Comparison of ENCODE assay signal across 9 mouse cellular contexts in genomic region chr3:154222141-154222591, GRCm38 (mm10).
DNase-seq lines count a peak whose midpoint lies in the region; ATAC-seq and TF ChIP-seq lines count a peak whose summit lies in the region.
"Had no signal": no experiment of that assay in that cellular context is flagged by ENCODE, and none has a peak within 500 bp of the region (broad histone marks: within the 10 kb centered on the region; RNA-seq: fewer than 3 reads in every experiment).

No protein-coding gene starts in this region.

- no peak overlapping the region for H3K9ac ChIP-seq in heart, embryonic 13.5 days
- no peak overlapping the region for H3K9ac ChIP-seq in heart, embryonic 12.5 days
- no peak overlapping the region for H3K9ac ChIP-seq in stomach, embryonic 16.5 days (ENCODE audit: low read length)
- no peak overlapping the region for H3K9ac ChIP-seq in stomach, postnatal 0 days (ENCODE audit: low read length)
- no peak overlapping the region for H3K9ac ChIP-seq in intestine, embryonic 15.5 days
- H3K9ac ChIP-seq in liver, embryonic 11.5 days (ENCODE audit: low read depth, low read length): no peak overlapping the region
- H3K9ac ChIP-seq: limb, embryonic 12.5 days had no signal

- no peaks in the 10 kb centered on the region for H3K9me3 ChIP-seq in heart, embryonic 13.5 days
- no peaks in the 10 kb centered on the region for H3K9me3 ChIP-seq in heart, embryonic 12.5 days (replicated peaks)
- no peaks in the 10 kb centered on the region for H3K9me3 ChIP-seq in stomach, embryonic 16.5 days (replicated peaks; ENCODE audit: control insufficient read depth, low read length)
- no peaks in the 10 kb centered on the region for H3K9me3 ChIP-seq in stomach, postnatal 0 days (ENCODE audit: control insufficient read depth, low read length)
- no peaks in the 10 kb centered on the region for H3K9me3 ChIP-seq in intestine, embryonic 15.5 days
- H3K9me3 ChIP-seq in liver, embryonic 11.5 days (ENCODE audit: control insufficient read depth, low read length): no peaks in the 10 kb centered on the region
- H3K9me3 ChIP-seq: limb, embryonic 12.5 days had no signal

- H3K4me2 ChIP-seq in heart, embryonic 13.5 days: peak overlapping the region; percentile 1
- no peak overlapping the region for H3K4me2 ChIP-seq in heart, embryonic 12.5 days
- 0 out of 2 replicates have a peak overlapping the region, but pooled peaks have one; percentile 24 for H3K4me2 ChIP-seq in stomach, embryonic 16.5 days (ENCODE audit: low read depth, low read length)
- no peak overlapping the region for H3K4me2 ChIP-seq in stomach, postnatal 0 days (replicated peaks; ENCODE audit: low read depth)
- no peak overlapping the region for H3K4me2 ChIP-seq in intestine, embryonic 15.5 days (replicated peaks)
- H3K4me2 ChIP-seq in liver, embryonic 11.5 days: no peak overlapping the region
- H3K4me2 ChIP-seq: limb, embryonic 12.5 days had no signal

- H3K36me3 ChIP-seq in heart, embryonic 13.5 days: no peaks in the 10 kb centered on the region
- H3K36me3 ChIP-seq in heart, embryonic 12.5 days: no peaks in the 10 kb centered on the region
- no peaks in the 10 kb centered on the region for H3K36me3 ChIP-seq in stomach, embryonic 16.5 days (ENCODE audit: control insufficient read depth, insufficient read depth, low read length)
- H3K36me3 ChIP-seq in stomach, postnatal 0 days (ENCODE audit: control insufficient read depth, insufficient read depth, low read length): no peaks in the 10 kb centered on the region
- H3K36me3 ChIP-seq in intestine, embryonic 15.5 days: no peaks in the 10 kb centered on the region
- no peaks in the 10 kb centered on the region for H3K36me3 ChIP-seq in liver, embryonic 11.5 days (ENCODE audit: control insufficient read depth, insufficient read depth, low read length)
- H3K36me3 ChIP-seq: limb, embryonic 12.5 days had no signal

- TF ChIP-seq EP300 in stomach, postnatal 0 days (optimal IDR thresholded peaks at IDR 0.05): no peak

- WGBS in heart, embryonic 13.5 days: 51% methylated on average over 8 of the region's 8 CpGs
- 57% methylated on average over 8 of the region's 8 CpGs for WGBS in heart, embryonic 12.5 days
- 26% methylated on average over 8 of the region's 8 CpGs for WGBS in stomach, embryonic 16.5 days
- 19% methylated on average over 8 of the region's 8 CpGs for WGBS in stomach, postnatal 0 days
- 44% methylated on average over 8 of the region's 8 CpGs for WGBS in intestine, embryonic 15.5 days
- WGBS in liver, embryonic 11.5 days: 58% methylated on average over 8 of the region's 8 CpGs

- no peak for TF ChIP-seq CTCF in stomach, postnatal 0 days (IDR thresholded peaks at IDR 0.05; ENCODE audit: low read depth)

- H3K27me3 ChIP-seq in heart, embryonic 13.5 days (replicated peaks): no peaks in the 10 kb centered on the region
- H3K27me3 ChIP-seq in heart, embryonic 12.5 days (replicated peaks): no peaks in the 10 kb centered on the region
- H3K27me3 ChIP-seq in stomach, embryonic 16.5 days (ENCODE audit: control insufficient read depth, insufficient read depth, low read length): no peaks in the 10 kb centered on the region
- no peaks in the 10 kb centered on the region for H3K27me3 ChIP-seq in stomach, postnatal 0 days (ENCODE audit: control insufficient read depth, insufficient read depth, low read length)
- no peaks in the 10 kb centered on the region for H3K27me3 ChIP-seq in intestine, embryonic 15.5 days (replicated peaks)
- no peaks in the 10 kb centered on the region for H3K27me3 ChIP-seq in liver, embryonic 11.5 days (replicated peaks; ENCODE audit: control insufficient read depth, insufficient read depth, low read length)
- H3K27me3 ChIP-seq: limb, embryonic 12.5 days had no signal

- DNase-seq in stomach, postnatal 0 days (ENCODE audit: low spot score): no peak
- no peak for DNase-seq in ovary, postnatal 36 days (ENCODE audit: low spot score)
- no peak for DNase-seq in liver, embryonic 11.5 days (ENCODE audit: low spot score)

- no peak overlapping the region for H3K4me3 ChIP-seq in heart, embryonic 13.5 days
- H3K4me3 ChIP-seq in heart, embryonic 12.5 days: no peak overlapping the region
- H3K4me3 ChIP-seq in stomach, embryonic 16.5 days (replicated peaks; ENCODE audit: low read length): no peak overlapping the region
- no peak overlapping the region for H3K4me3 ChIP-seq in stomach, postnatal 0 days (ENCODE audit: low read depth, low read length)
- no peak overlapping the region for H3K4me3 ChIP-seq in intestine, embryonic 15.5 days (replicated peaks)
- H3K4me3 ChIP-seq in liver, embryonic 11.5 days (ENCODE audit: low read depth, low read length): no peak overlapping the region
- H3K4me3 ChIP-seq: limb, embryonic 12.5 days had no signal

- ATAC-seq in heart, embryonic 13.5 days (ENCODE audit: extremely low read depth, insufficient number of reproducible peaks, low FRiP score, low TSS enrichment): no peak
- no peak for ATAC-seq in heart, embryonic 12.5 days (ENCODE audit: insufficient number of reproducible peaks, low FRiP score)
- no peak for ATAC-seq in stomach, embryonic 16.5 days (ENCODE audit: insufficient read depth, low FRiP score)
- no peak for ATAC-seq in stomach, postnatal 0 days (ENCODE audit: low FRiP score, low TSS enrichment)
- ATAC-seq in intestine, embryonic 15.5 days: peak; percentile 53; the same call in 1 of the 2 replicates
- no peak for ATAC-seq in liver, embryonic 11.5 days (replicated peaks; ENCODE audit: low FRiP score)
- no peak for ATAC-seq in monocyte, adult 5-6 weeks (replicated peaks; ENCODE audit: insufficient number of reproducible peaks, low FRiP score, low TSS enrichment, poor library complexity, severe bottlenecking)

- 0 out of 2 replicates have a peak overlapping the region, but pooled peaks have one; percentile 42 for H3K27ac ChIP-seq in heart, embryonic 13.5 days (replicated peaks)
- no peak overlapping the region for H3K27ac ChIP-seq in heart, embryonic 12.5 days (ENCODE audit: poor library complexity, severe bottlenecking)
- H3K27ac ChIP-seq in stomach, embryonic 16.5 days (ENCODE audit: low read length): no peak overlapping the region
- no peak overlapping the region for H3K27ac ChIP-seq in stomach, postnatal 0 days (replicated peaks)
- H3K27ac ChIP-seq in intestine, embryonic 15.5 days: no peak overlapping the region
- H3K27ac ChIP-seq in liver, embryonic 11.5 days (ENCODE audit: low read depth, low read length): no peak overlapping the region
- H3K27ac ChIP-seq: limb, embryonic 12.5 days had no signal

- peaks cover 11% of the 10 kb centered on the region; the same call in 1 of the 2 replicates for H3K4me1 ChIP-seq in heart, embryonic 13.5 days
- H3K4me1 ChIP-seq in heart, embryonic 12.5 days (replicated peaks): 0 out of 2 replicates have a peak, but pooled peaks cover 3% of the 10 kb centered on the region
- peaks cover 7% of the 10 kb centered on the region; the same call in 1 of the 2 replicates for H3K4me1 ChIP-seq in stomach, embryonic 16.5 days (ENCODE audit: control insufficient read depth, insufficient read depth, low read length)
- no peaks in the 10 kb centered on the region for H3K4me1 ChIP-seq in stomach, postnatal 0 days (replicated peaks; ENCODE audit: control insufficient read depth, insufficient read depth)
- no peaks in the 10 kb centered on the region for H3K4me1 ChIP-seq in intestine, embryonic 15.5 days (replicated peaks)
- no peaks in the 10 kb centered on the region for H3K4me1 ChIP-seq in liver, embryonic 11.5 days (replicated peaks; ENCODE audit: control insufficient read depth, insufficient read depth, low read length)
- H3K4me1 ChIP-seq: limb, embryonic 12.5 days had no signal

Comparison
In these comparisons a context has a peak if more than half of its experiments do, and no peak if none do; other contexts are left out.
1. H3K4me2 ChIP-seq: peak in heart, embryonic 13.5 days (single experiment) and stomach, embryonic 16.5 days (single experiment); none in heart, embryonic 12.5 days (single experiment), stomach, postnatal 0 days (single experiment), intestine, embryonic 15.5 days (single experiment) and liver, embryonic 11.5 days (single experiment).